Mouse (Mus musculus): Measurements from ENCODE around the gene Abcc12.

DNA sequence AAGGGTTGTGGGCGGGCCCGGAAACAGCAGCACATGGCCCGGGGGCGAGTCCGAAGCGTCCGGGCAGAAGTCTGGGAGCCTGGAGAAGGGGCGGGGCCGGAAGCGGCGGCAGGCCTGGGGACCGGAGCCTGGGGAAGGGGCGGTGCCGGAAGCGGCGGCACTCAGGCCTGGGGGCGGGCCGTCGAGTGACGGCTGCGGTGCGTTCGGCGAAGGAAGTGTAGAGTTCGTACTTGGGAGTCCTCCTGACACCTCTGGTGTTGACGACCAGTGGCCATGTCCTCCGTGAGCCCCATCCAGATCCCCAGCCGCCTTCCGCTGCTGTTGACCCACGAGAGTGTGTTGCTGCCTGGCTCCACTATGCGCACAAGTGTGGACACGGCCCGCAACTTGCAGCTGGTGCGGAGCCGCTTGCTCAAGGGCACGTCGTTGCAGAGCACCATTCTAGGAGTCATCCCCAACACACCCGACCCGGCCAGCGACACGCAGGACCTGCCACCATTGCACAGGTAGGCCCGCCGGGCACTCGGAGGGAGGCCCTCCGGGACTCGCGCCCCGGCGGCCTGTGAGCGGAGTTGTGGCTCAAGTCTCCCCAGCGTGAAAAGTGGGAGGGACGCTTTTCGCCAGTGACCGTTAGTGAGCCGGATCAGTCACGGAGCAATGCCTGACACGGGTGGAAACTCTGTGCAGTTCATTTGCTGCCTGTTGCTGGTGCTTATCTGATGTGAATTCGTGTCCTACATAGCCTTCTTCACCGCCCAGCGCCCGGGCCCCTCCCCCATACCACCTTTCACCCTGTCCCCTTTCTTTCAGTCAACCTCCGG, 43.6 kb upstream of the Abcc12 start, which contains the start of gene Lonp2:
- TF ChIP-seq HCFC1 (IDR thresholded peaks at IDR 0.05; ENCODE audit: low read depth, low read length) (peak; percentile 81), POLR2A (IDR thresholded peaks at IDR 0.05; ENCODE audit: control insufficient read depth in 1 of 2, insufficient read depth in 1 of 2, low read depth in 1 of 2, low read length in 2 of 2, poor library complexity in 1 of 2) (peak; percentile 71 to 79), TBP (IDR thresholded peaks at IDR 0.05; ENCODE audit: low read depth, low read length) (no peak; the same call in 1 of the 2 replicates), CTCF (IDR thresholded peaks at IDR 0.05 in 2 of 3, conservative IDR thresholded peaks at IDR 0.05 in 1 of 3; ENCODE audit: control insufficient read depth in 1 of 3, insufficient read depth in 1 of 3, low read depth in 2 of 3, low read length in 3 of 3, poor library complexity in 1 of 3, severe bottlenecking in 1 of 3) (no peak), CHD1 (IDR thresholded peaks at IDR 0.05; ENCODE audit: low read depth, low read length) (no peak), EP300 (IDR thresholded peaks at IDR 0.05; ENCODE audit: low read depth in 1 of 2, low read length in 2 of 2) (0 out of 4 replicates have a peak, but pooled peaks of 1 of the 2 experiments have one; percentile 15), JUND (IDR thresholded peaks at IDR 0.05; ENCODE audit: low read depth, low read length) (no peak), USF1 (IDR thresholded peaks at IDR 0.05; ENCODE audit: low read depth, low read length) (peak; percentile 66)

Data from MEL (cell line).